Mouse (Mus musculus) intestine, embryonic 15.5 days (tissue): ENCODE results near the gene Hist1h1d. TPM values are rescaled to one million over a fixed set of nuclear protein-coding genes. Genes with fewer than 3 reads are reported as not detected.
A peak's percentile ranks its signal among the peaks of the same experiment; 100 is the strongest.
"Not testable (repeated sequence)": the region's sequence is repeated elsewhere in the genome, so short reads cannot be mapped to it uniquely, and the experiment has no call there.

Experiments
- ATAC-seq: fragments of 200-750 bp; cut with Nextera tagmentation; 2 replicates; pipeline ENCODE4 v1.8.0; 2017; ENCODE audit warnings: moderate TSS enrichment, moderate library complexity
- H3K27ac ChIP-seq: fragments of 300-500 bp; sonication (generic); 2 replicates; pipeline ENCODE4 v1.5.1; 2015; ENCODE audit warnings: mild to moderate bottlenecking, inconsistent platforms
- H3K27me3 ChIP-seq: fragments of 300-500 bp; sonication (generic); replicated peaks from 2 replicates; pipeline ENCODE4 v1.6.1; 2015; ENCODE audit warnings: inconsistent platforms
- H3K36me3 ChIP-seq: fragments of 300-500 bp; sonication (generic); 2 replicates; pipeline ENCODE4 v1.6.1; 2015; ENCODE audit warnings: inconsistent platforms
- H3K4me1 ChIP-seq: fragments of 300-500 bp; sonication (generic); replicated peaks from 2 replicates; pipeline ENCODE4 v1.6.1; 2015; ENCODE audit warnings: inconsistent platforms
- H3K4me2 ChIP-seq: fragments of 300-500 bp; sonication (generic); replicated peaks from 2 replicates; pipeline ENCODE4 v1.6.1; 2015; ENCODE audit warnings: mild to moderate bottlenecking, inconsistent platforms
- H3K4me3 ChIP-seq: fragments of 300-500 bp; sonication (generic); replicated peaks from 2 replicates; pipeline ENCODE4 v1.5.1; 2015; ENCODE audit warnings: inconsistent platforms
- H3K9ac ChIP-seq: fragments of 300-500 bp; sonication (generic); 2 replicates; pipeline ENCODE4 v1.6.1; 2015; ENCODE audit warnings: inconsistent platforms
- H3K9me3 ChIP-seq: fragments of 300-500 bp; sonication (generic); 2 replicates; pipeline ENCODE4 v1.6.1; 2016; ENCODE audit warnings: inconsistent platforms
- WGBS: fragments of 180-500 bp; shearing (Covaris S2); methylation state at CpG from one replicate; pipeline ENCODE4 v1.1.7; 2015; 5-methylcytosine and 5-hydroxymethylcytosine counted together
- polyA plus RNA-seq: library from polyadenylated mRNA; unstranded; fragments of >200 nt; fragmentation: Nextera tagmentation; extraction: Ambion mirVana; gene quantifications from 2 replicates; pipeline ENCODE4 v1.2.1, GENCODE M21; 2015

Gene Hist1h1d
- polyA plus RNA-seq, 1 experiment from 2014 or later, result 0.46 TPM

DNA sequence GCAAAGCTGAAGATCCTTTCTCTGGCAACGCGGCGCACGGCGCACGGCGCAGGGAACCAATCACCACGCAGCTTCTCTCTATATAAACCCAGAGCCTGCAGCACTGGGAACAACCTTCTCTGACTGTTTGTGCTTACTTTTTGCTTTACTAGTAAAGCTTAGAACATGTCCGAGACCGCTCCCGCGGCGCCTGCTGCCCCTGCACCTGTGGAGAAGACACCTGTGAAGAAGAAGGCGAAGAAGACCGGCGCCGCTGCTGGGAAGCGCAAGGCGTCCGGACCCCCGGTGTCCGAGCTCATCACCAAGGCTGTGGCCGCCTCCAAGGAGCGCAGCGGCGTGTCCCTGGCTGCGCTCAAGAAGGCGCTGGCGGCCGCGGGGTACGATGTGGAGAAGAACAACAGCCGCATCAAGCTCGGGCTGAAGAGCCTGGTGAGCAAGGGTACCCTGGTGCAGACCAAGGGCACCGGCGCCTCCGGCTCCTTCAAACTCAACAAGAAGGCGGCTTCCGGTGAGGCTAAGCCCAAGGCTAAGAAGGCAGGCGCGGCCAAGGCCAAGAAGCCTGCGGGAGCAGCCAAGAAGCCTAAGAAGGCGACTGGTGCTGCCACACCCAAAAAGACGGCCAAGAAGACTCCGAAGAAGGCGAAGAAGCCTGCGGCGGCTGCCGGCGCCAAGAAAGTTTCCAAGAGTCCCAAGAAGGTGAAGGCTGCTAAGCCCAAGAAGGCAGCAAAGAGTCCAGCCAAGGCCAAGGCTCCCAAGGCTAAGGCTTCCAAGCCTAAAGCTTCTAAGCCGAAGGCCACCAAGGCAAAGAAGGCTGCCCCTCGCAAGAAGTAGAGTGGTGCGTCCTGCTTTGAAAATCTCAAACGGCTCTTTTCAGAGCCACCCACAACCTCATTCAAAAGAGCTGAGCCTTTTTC, 2.1 kb downstream of the Hist1h1d start:
- H3K4me3 ChIP-seq, result peak overlapping the region; percentile 56
- peaks cover 3% of the 10 kb centered on the region for H3K4me1 ChIP-seq
- WGBS, result under 1% methylated on average over 54 of the region's 54 CpGs
- peak overlapping the region; percentile 98 for H3K27ac ChIP-seq
- H3K9me3 ChIP-seq, result no peaks in the 10 kb centered on the region
- H3K27me3 ChIP-seq, result no peaks in the 10 kb centered on the region
- peak overlapping the region; percentile 87 for H3K9ac ChIP-seq
- H3K4me2 ChIP-seq, result peak overlapping the region; percentile 88
- no peaks in the 10 kb centered on the region for H3K36me3 ChIP-seq
- ATAC-seq, result peak; percentile 86

DNA sequence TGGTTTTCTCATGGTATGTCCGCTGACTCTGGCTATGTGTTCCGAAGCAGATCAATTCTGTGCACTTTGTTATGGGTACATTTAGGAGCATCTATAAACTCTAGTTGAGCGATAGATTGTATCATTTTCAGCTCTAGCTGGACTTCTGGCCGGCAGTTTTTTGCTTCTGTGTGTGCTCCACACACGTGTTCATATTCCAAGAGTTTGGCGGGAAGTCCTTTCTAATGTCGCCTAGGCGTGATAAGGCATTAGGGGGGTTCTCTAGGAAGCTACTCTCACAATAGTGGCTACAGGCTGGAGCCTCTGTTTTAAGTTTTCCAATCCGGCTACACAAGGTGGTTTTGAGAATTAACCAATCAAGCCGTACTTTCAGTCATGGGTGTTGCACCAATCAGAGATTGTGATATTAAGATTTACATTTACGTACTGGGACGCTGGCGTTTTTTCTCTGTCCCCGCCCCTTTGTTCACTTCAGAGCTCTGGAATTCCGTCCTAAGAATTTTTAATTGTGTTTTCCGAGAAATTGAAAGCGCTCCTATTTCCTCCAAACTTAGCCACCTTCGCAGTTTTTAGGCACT, 2.9 kb downstream of the Hist1h1d start:
- under 1% methylated on average over 18 of the region's 18 CpGs for WGBS
- no peaks in the 10 kb centered on the region for H3K9me3 ChIP-seq
- no peaks in the 10 kb centered on the region for H3K36me3 ChIP-seq
- H3K27me3 ChIP-seq, result no peaks in the 10 kb centered on the region
- peaks cover 3% of the 10 kb centered on the region for H3K4me1 ChIP-seq
- peak overlapping the region; percentile 98 for H3K27ac ChIP-seq
- ATAC-seq, result peak; percentile 83
- peak overlapping the region; percentile 88 for H3K4me2 ChIP-seq
- H3K4me3 ChIP-seq, result peak overlapping the region; percentile 56
- peak overlapping the region; percentile 87 for H3K9ac ChIP-seq

DNA sequence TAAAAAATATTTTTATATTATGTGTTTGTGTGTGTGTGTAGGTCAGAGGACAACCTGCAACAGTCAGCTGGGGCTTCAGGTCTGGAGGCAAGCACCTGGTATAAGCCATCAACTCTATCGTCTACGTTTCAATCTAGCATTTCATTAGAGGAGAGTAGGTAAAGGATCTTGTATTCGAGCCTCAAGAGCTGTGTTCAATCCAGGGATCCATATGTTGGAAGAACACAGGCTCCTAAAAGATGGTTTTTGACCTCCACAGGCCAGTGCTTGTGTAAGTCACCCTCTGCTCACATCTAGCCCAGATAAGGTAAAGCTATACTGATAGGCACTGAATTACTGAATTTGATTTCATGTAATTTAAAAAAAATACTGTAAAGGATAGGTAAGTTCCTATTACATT, 3.8 kb downstream of the Hist1h1d start:
- peak overlapping the region; percentile 42; the same call in 1 of the 2 replicates for H3K27ac ChIP-seq
- peaks cover 3% of the 10 kb centered on the region for H3K4me1 ChIP-seq
- peak overlapping the region; percentile 26; the same call in 1 of the 2 replicates for H3K4me2 ChIP-seq
- no peaks in the 10 kb centered on the region for H3K27me3 ChIP-seq
- H3K4me3 ChIP-seq, result no peak overlapping the region
- H3K36me3 ChIP-seq, result no peaks in the 10 kb centered on the region
- 65% methylated on average over 3 of the region's 3 CpGs for WGBS
- no peak for ATAC-seq
- H3K9ac ChIP-seq, result peak overlapping the region; percentile 4; the same call in 1 of the 2 replicates
- H3K9me3 ChIP-seq, result no peaks in the 10 kb centered on the region

DNA sequence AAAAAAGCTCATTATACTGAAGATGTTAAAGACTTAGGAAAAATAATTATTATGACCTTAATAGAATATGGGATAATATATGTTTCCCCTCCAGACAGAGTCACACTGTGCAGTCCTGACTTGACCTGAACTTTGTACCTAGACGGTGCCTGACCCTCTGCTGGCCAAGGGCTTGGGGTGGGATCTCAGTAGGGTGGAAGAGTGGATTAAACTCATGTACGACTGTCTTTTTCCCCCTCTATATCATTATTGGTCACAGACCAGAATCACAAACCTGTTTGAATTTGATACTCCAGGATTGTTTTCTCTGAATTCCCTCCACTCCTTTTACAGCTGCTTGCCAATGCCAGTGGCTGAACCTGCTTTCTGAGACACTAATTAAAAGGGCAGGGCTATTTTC, 7.6 kb downstream of the Hist1h1d start:
- H3K27ac ChIP-seq, H3K4me2 ChIP-seq, H3K36me3 ChIP-seq, H3K4me3 ChIP-seq, H3K9me3 ChIP-seq, H3K9ac ChIP-seq, H3K27me3 ChIP-seq, H3K4me1 ChIP-seq, ATAC-seq: not testable (repeated sequence)
- 18% methylated on average over 2 of the region's 2 CpGs for WGBS

DNA sequence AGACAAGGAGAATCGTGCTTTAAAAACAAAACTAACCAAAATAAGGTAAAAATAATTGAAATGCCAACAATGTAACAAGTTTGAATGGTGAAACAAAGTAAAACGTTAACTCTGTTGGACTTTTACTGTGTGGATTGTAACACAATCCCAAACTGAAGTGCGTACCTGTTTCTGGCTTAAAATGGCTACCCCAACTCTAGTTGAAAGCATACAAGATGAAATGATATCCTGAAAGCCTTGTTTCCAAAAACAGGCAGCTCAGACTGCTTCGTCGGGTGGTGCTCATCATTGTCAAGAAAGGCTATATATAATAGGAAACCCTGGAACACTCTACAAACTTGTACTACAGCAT, 8.4 kb downstream of the Hist1h1d start:
- H3K4me2 ChIP-seq, result peak overlapping the region; percentile 51
- not testable (repeated sequence) for H3K9me3 ChIP-seq, H3K4me1 ChIP-seq, ATAC-seq, H3K36me3 ChIP-seq, H3K27me3 ChIP-seq
- 0 out of 2 replicates have a peak overlapping the region, but pooled peaks have one; percentile 49 for H3K9ac ChIP-seq
- H3K4me3 ChIP-seq, result peak overlapping the region; percentile 42
- H3K27ac ChIP-seq, result peak overlapping the region; percentile 93
- WGBS, result 0% methylated on average over 2 of the region's 5 CpGs

DNA sequence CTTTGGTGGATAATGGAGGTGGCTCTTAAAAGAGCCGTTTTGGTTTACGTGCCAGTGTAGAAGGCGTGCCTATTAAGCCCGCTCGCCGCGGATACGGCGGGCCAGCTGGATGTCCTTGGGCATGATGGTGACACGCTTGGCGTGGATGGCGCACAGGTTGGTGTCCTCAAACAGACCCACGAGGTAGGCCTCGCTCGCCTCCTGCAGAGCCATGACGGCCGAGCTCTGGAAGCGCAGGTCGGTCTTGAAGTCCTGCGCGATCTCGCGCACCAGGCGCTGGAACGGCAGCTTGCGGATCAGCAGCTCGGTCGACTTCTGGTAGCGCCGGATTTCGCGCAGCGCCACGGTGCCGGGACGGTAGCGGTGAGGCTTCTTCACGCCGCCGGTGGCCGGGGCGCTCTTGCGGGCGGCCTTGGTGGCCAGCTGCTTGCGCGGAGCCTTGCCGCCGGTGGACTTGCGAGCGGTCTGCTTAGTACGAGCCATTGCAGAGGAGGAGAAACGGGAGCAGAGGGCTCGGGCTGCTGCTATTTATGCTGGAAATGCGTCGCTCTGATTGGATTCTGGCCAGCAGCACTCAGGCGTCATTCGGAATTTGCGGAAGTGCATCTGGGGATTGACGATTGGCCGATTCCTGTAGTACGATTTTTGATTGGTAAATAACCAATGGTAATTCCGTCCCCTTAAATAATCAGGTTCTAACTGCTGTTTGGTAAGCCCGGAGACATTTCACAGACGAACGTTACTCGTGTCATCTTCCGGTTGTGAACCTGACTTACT, 9.0 kb downstream of the Hist1h1d start, which contains the start of gene Hist1h3e:
Gene Hist1h3e, minus strand, starts transcription at position 487 of the 777 bp plus-strand sequence.
- not testable (repeated sequence) for H3K36me3 ChIP-seq

DNA sequence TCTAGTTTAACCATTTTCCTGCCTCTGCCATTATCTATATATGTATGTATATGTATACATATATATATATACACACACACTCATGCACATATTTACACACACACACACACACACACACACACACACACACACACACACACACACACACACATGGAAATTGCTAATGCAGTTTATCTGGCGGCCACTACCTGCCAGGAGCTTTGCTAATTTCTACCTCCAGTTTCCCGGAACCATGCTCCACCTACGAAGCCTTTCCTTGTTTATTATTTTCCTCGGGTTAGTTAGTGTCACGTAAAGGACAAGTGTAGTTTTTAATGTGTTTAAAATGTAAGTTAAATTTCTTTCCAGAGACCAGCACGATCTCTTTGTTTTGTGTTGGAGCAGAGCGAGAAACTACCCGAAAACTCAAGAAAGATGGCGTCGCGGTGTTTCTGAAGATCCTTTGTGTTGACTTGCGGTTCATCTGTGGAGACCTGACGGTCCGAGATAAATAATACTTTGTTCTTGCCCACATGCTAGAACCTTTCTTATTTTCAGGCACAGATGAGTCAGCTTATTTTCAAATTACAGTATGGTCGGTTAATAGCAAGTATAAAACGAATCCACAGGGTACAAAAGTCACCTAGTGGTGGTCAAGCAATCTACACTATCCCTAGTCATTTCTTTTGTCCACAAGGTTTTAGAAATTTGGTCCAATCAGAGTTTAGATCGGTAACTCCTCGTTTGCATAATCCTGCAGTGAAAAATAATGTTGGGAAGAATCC, 9.8 kb downstream of the Hist1h1d start:
- no peaks in the 10 kb centered on the region for H3K36me3 ChIP-seq

More for the DNA sequence above, 9.0 kb downstream of the Hist1h1d start, which contains the start of gene Hist1h3e:
- ATAC-seq, result peak; percentile 96
- Histone ChIP-seq H3K4me3 (peak within 1 kb of the TSS; percentile 42), H3K4me2 (peak within 1 kb of the TSS; percentile 63), H3K9ac (peak within 1 kb of the TSS; percentile 49), H3K27ac (peak within 1 kb of the TSS; percentile 93)
- H3K4me1 ChIP-seq, H3K9me3 ChIP-seq, H3K27me3 ChIP-seq: not testable (repeated sequence)
- under 1% methylated on average over 43 of the region's 67 CpGs for WGBS

DNA sequence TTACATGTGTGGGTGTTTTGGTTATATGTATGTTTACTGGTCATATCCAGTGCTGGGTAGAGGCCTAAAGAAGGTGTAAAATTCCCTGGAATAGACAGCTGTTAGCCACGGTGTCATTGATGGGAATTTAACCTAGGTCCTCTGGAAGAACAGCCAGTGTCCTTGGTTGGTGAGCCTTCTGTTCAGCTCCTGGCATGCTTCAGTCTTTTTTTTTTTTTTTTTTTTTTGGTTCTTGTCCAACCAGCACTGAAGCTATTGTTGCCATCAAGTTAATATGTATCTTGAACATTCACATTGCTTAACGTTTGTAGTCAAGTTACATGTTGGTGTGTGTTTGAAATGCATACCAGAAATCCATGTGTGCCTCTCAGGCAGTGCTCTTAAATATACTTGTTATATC, 11.4 kb downstream of the Hist1h1d start:
- H3K27me3 ChIP-seq, result no peaks in the 10 kb centered on the region
- no peaks in the 10 kb centered on the region for H3K36me3 ChIP-seq
- H3K4me1 ChIP-seq, result no peaks in the 10 kb centered on the region
- WGBS, result 83% methylated on average over 2 of the region's 2 CpGs
- no peak overlapping the region for H3K27ac ChIP-seq
- ATAC-seq, result no peak
- no peaks in the 10 kb centered on the region for H3K9me3 ChIP-seq
- H3K4me2 ChIP-seq, result no peak overlapping the region
- H3K4me3 ChIP-seq, result no peak overlapping the region
- no peak overlapping the region for H3K9ac ChIP-seq

More for the DNA sequence above, 9.8 kb downstream of the Hist1h1d start:
- H3K9me3 ChIP-seq, result no peaks in the 10 kb centered on the region
- 2% methylated on average over 18 of the region's 18 CpGs for WGBS
- no peaks in the 10 kb centered on the region for H3K4me1 ChIP-seq
- peak overlapping the region; percentile 36; the same call in 1 of the 2 replicates for H3K9ac ChIP-seq
- peak overlapping the region; percentile 42 for H3K4me3 ChIP-seq
- ATAC-seq, result peak; percentile 64
- peak overlapping the region; percentile 93 for H3K27ac ChIP-seq
- peak overlapping the region; percentile 63 for H3K4me2 ChIP-seq
- no peaks in the 10 kb centered on the region for H3K27me3 ChIP-seq

DNA sequence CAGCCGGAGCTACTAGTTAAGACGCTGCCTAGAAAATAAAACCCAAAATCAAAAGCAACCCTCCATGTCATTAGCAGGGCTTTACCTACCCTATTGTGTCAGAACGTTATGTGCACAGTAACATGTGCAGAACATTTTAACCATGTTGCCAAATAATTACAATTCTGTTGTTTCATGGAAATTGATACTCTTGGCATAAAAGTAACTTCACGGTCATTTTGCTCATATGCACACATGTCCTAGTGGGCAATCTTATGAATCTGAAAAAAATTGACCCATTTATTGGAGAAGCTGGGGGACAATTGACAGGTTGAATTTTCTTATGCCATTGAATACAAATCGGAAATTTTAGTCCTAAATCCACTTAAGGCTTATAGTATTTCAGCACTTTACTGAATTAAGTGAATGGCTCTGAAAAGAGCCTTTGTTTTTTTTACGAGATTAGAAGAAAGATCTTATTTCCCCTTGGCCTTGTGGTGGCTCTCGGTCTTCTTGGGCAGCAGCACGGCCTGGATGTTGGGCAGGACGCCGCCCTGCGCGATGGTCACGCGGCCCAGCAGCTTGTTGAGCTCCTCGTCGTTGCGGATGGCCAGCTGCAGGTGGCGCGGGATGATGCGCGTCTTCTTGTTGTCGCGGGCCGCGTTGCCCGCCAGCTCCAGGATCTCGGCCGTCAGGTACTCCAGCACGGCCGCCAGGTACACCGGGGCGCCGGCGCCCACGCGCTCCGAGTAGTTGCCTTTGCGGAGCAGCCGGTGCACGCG, 17.4 kb downstream of the Hist1h1d start:
- not testable (repeated sequence) for H3K27me3 ChIP-seq, ATAC-seq, H3K36me3 ChIP-seq, H3K9ac ChIP-seq, H3K9me3 ChIP-seq, H3K4me1 ChIP-seq
- 3% methylated on average over 27 of the region's 41 CpGs for WGBS
- Histone ChIP-seq H3K27ac (peak overlapping the region; percentile 94), H3K4me3 (peak overlapping the region; percentile 37), H3K4me2 (peak overlapping the region; percentile 66)

DNA sequence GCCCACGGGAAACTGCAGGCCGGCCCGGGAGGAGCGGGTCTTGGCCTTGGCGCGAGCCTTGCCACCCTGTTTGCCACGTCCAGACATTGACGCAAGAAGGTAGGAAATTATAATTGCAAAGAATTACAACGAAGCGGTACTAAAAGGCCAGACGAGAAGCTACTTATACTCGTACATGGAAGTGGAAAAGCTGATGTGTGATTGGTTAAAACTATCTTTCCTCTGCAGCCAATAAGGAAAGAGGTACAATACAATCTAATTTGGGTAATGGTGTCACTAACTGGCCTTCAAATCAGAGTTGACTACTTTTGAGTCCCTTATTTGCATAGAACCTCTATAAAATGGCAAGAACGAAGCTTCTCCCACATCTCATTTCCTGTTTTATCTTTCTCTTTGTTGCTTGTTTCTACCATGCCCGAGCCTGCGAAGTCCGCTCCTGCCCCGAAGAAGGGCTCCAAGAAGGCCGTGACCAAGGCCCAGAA, 18.0 kb downstream of the Hist1h1d start, which contains the start of the genes Hist1h2ae and Hist1h2bg:
Gene Hist1h2ae, minus strand, starts transcription at position 199 of the 482 bp plus-strand sequence.
Gene Hist1h2bg, plus strand, starts transcription at position 375 of the 482 bp plus-strand sequence.
- under 1% methylated on average over 18 of the region's 18 CpGs for WGBS
- Histone ChIP-seq H3K4me2 (peak within 1 kb of the TSS; percentile 66), H3K36me3 (no peaks in the 10 kb centered on the region), H3K27me3 (no peaks in the 10 kb centered on the region), H3K9me3 (no peaks in the 10 kb centered on the region), H3K27ac (peak within 1 kb of the TSS; percentile 94), H3K9ac (peak within 1 kb of the TSS; percentile 56), H3K4me1 (0 out of 2 replicates have a peak, but pooled peaks cover 3% of the 10 kb centered on the region), H3K4me3 (peak within 1 kb of the TSS; percentile 42)
- ATAC-seq, result peak; percentile 92
